Mouse (Mus musculus) lung, embryonic 14.5 days (tissue): Measurements from ENCODE around the gene Tspan4. TPM values are rescaled to one million over a fixed set of nuclear protein-coding genes. Genes with fewer than 3 reads are reported as not detected.

Source experiments
- ATAC-seq: fragments of 200-750 bp; cut with Nextera tagmentation; 2 replicates; pipeline ENCODE4 v1.8.0; 2017; ENCODE audit warnings: mild to moderate bottlenecking, moderate TSS enrichment, moderate library complexity; ENCODE audit not compliant: insufficient read depth
- DNase-seq: peaks from one replicate; pipeline ENCODE4 v3.0.0-alpha.2; 2015
- H3K27ac ChIP-seq: fragments of 300-500 bp; sonication (generic); 2 replicates; pipeline ENCODE4 v1.5.1; 2014; ENCODE audit warnings: low read depth, mild to moderate bottlenecking, moderate library complexity
- H3K27me3 ChIP-seq: fragments of 300-500 bp; sonication (generic); 2 replicates; pipeline ENCODE4 v1.6.1; 2014; ENCODE audit warnings: low read length, control low read depth; ENCODE audit not compliant: insufficient read depth
- H3K36me3 ChIP-seq: fragments of 300-500 bp; sonication (generic); 2 replicates; pipeline ENCODE4 v1.6.1; 2014; ENCODE audit warnings: control low read depth; ENCODE audit not compliant: insufficient read depth
- H3K4me1 ChIP-seq: fragments of 300-500 bp; sonication (generic); 2 replicates; pipeline ENCODE4 v1.6.1; 2014; ENCODE audit warnings: antibody characterized with exemption, control low read depth; ENCODE audit not compliant: insufficient read depth
- H3K4me2 ChIP-seq: fragments of 300-500 bp; sonication (generic); 2 replicates; pipeline ENCODE4 v1.6.1; 2014; ENCODE audit warnings: mild to moderate bottlenecking
- H3K4me3 ChIP-seq: fragments of 300-500 bp; sonication (generic); 2 replicates; pipeline ENCODE4 v1.5.1; 2014; ENCODE audit warnings: low read depth, low read length
- H3K9ac ChIP-seq: fragments of 300-500 bp; sonication (generic); 2 replicates; pipeline ENCODE4 v1.6.1; 2014
- H3K9me3 ChIP-seq: fragments of 300-500 bp; sonication (generic); 2 replicates; pipeline ENCODE4 v1.6.1; 2016; ENCODE audit warnings: low read depth, low read length, control low read depth
- CTCF ChIP-seq: IDR thresholded peaks from 2 replicates; pipeline ENCODE4 v1.5.1; 2016; ENCODE audit warnings: antibody characterized with exemption, low read depth
- WGBS: fragments of 180-500 bp; shearing (Covaris S2); extraction: QIAGEN DNeasy Blood & Tissue Kit; methylation state at CpG from one replicate; pipeline ENCODE4 v1.1.7; 2014; 5-methylcytosine and 5-hydroxymethylcytosine counted together
- polyA plus RNA-seq: library from polyadenylated mRNA; unstranded; fragments of >200 nt; fragmentation: Nextera tagmentation; extraction: Ambion mirVana; gene quantifications from 2 replicates; pipeline ENCODE4 v1.2.1, GENCODE M21; 2014

Tspan4 gene
- polyA plus RNA-seq, 1 experiment from 2014 or later: 100.0 TPM

DNA sequence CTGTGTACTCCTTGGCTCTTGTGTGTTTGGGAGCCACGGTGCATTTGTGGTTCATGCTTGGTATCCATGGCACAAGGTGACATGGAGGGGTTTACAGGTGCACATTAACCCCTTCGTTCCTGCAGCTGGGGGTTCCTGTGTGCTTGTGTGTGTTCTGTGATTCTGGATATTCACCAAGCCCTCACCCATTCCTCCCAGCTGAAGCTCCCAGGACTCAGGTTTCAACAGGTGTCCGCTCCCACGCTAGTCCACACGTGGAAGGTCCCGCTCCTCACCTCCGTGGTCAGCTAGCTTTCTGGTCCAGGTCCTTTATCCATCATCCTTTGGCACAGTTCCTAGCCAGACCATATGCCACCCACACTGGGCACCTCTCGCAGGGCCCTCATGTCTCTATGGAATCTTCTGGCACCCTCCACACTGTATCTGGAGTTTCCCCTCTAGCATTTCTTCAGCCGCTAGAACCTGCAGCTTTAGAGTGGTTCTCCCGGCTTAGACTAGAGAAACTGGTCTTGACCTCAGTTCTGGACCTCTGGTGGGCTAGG lies 8.4 kb upstream of the Tspan4 start:
- ATAC-seq (peak; percentile 4; the same call in 1 of the 2 replicates), DNase-seq (no peak)
- Histone ChIP-seq H3K4me2 (peak overlapping the region; percentile 95), H3K27me3 (peaks cover 47% of the 10 kb centered on the region), H3K36me3 (peaks cover 28% of the 10 kb centered on the region), H3K4me1 (peaks cover 27% of the 10 kb centered on the region), H3K4me3 (peak overlapping the region; percentile 76), H3K9me3 (no peaks in the 10 kb centered on the region), H3K9ac (peak overlapping the region; percentile 84), H3K27ac (peak overlapping the region; percentile 93)
- 52% methylated on average over 10 of the region's 10 CpGs for WGBS
- TF ChIP-seq CTCF: no peak

DNA sequence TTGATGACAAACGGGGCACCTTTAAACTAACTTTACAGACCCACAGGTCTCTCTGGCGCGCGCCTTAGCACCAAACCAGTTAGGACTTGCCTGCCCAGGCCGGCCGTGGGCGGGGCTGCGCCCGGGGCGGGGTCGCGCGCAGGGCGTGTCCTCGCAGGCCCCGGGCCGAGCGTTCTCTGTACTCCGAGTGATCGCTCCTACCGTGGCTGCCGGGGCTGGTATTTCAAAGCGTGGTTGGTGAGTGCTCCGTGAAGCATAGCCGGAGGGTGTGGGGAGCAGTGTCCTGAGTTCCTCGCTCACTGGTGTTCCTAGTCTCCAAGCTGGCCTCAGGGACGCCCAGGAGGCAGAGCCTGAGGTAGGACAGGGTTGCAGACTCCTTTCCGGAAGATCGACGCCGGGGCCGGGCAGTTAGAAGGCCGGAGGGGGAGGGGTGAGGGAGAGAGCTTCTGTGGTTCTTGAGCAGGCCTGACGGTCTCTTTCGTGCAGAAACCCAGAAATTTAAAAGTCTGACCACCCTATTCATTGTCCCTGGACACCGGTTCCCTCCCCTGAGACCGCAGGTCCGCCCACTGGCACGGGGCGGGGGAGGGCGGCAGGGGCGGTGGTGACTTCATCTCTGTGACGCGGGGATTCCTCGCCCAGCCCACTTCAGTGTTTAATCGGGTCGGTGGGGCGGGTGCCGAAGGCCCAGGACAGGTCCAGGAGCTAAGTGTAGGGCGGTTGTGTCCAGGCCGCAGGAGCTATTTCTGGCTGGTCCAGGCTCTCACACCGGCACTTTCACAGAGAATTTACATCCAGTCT lies 7.6 kb upstream of the Tspan4 start, which contains the start of gene Cd151:
TSS of gene Cd151 (plus strand) at position 163 of the 801 bp plus-strand sequence.
- H3K4me2 ChIP-seq: peak within 1 kb of the TSS; percentile 95
- peak within 1 kb of the TSS; percentile 84 for H3K9ac ChIP-seq
- H3K4me3 ChIP-seq: peak within 1 kb of the TSS; percentile 76
- H3K36me3 ChIP-seq: peaks cover 34% of the 10 kb centered on the region
- H3K27ac ChIP-seq: peak within 1 kb of the TSS; percentile 93
- WGBS: under 1% methylated on average over 52 of the region's 52 CpGs
- peak; percentile 94 for DNase-seq
- peak; percentile 82 for ATAC-seq
- peaks cover 27% of the 10 kb centered on the region for H3K4me1 ChIP-seq
- no peak for TF ChIP-seq CTCF
- no peaks in the 10 kb centered on the region for H3K9me3 ChIP-seq
- H3K27me3 ChIP-seq: peaks cover 40% of the 10 kb centered on the region

GRCm38 (mm10) chr7:141468164-141468521 lies 6.9 kb upstream of the Tspan4 start:
- Histone ChIP-seq H3K4me1 (peaks cover 27% of the 10 kb centered on the region), H3K4me2 (peak overlapping the region; percentile 95), H3K9ac (peak overlapping the region; percentile 84), H3K4me3 (peak overlapping the region; percentile 76), H3K9me3 (no peaks in the 10 kb centered on the region), H3K27me3 (peaks cover 33% of the 10 kb centered on the region), H3K27ac (peak overlapping the region; percentile 93), H3K36me3 (peaks cover 39% of the 10 kb centered on the region)
- TF ChIP-seq CTCF: no peak
- DNase-seq (no peak), ATAC-seq (peak; percentile 5; the same call in 1 of the 2 replicates)
- WGBS: 5% methylated on average over 5 of the region's 5 CpGs

- Histone ChIP-seq H3K4me2 (peak overlapping the region; percentile 95), H3K9me3 (no peaks in the 10 kb centered on the region), H3K27me3 (peaks cover 28% of the 10 kb centered on the region), H3K36me3 (peaks cover 39% of the 10 kb centered on the region), H3K27ac (peak overlapping the region; percentile 93), H3K9ac (peak overlapping the region; percentile 84), H3K4me3 (peak overlapping the region; percentile 76), H3K4me1 (peaks cover 29% of the 10 kb centered on the region)
- TF ChIP-seq CTCF: peak; percentile 60
- DNase-seq: peak; percentile 87
- 5% methylated on average over 8 of the region's 8 CpGs for WGBS
- peak; percentile 77 for ATAC-seq
These were observed 6.4 kb upstream of the Tspan4 start for GRCm38 (mm10) chr7:141468522-141469211.

GRCm38 (mm10) chr7:141469352-141469751 lies 5.7 kb upstream of the Tspan4 start:
- no peak for DNase-seq
- Histone ChIP-seq H3K4me1 (peaks cover 35% of the 10 kb centered on the region), H3K27ac (peak overlapping the region; percentile 93), H3K4me2 (peak overlapping the region; percentile 95), H3K9ac (peak overlapping the region; percentile 84), H3K36me3 (peaks cover 39% of the 10 kb centered on the region), H3K4me3 (peak overlapping the region; percentile 76), H3K27me3 (peaks cover 21% of the 10 kb centered on the region), H3K9me3 (no peaks in the 10 kb centered on the region)
- 69% methylated on average over 6 of the region's 6 CpGs for WGBS
- ATAC-seq: no peak
- no peak for TF ChIP-seq CTCF

GRCm38 (mm10) chr7:141469901-141470636 lies 5.0 kb upstream of the Tspan4 start:
- no peak for DNase-seq
- peaks cover 30% of the 10 kb centered on the region for H3K4me1 ChIP-seq
- WGBS: 87% methylated on average over 18 of the region's 18 CpGs
- H3K9me3 ChIP-seq: no peaks in the 10 kb centered on the region
- peak overlapping the region; percentile 95; the same call in 1 of the 2 replicates for H3K4me2 ChIP-seq
- peaks cover 14% of the 10 kb centered on the region; the same call in 1 of the 2 replicates for H3K27me3 ChIP-seq
- H3K9ac ChIP-seq: no peak overlapping the region
- peaks cover 39% of the 10 kb centered on the region for H3K36me3 ChIP-seq
- no peak for TF ChIP-seq CTCF
- no peak for ATAC-seq
- H3K4me3 ChIP-seq: peak overlapping the region; percentile 2; the same call in 1 of the 2 replicates
- no peak overlapping the region for H3K27ac ChIP-seq
